Mouse (Mus musculus) megakaryocyte, adult 5-6 weeks (primary cell): ENCODE measurements around the gene Hoxb5. TPM values are rescaled to one million over a fixed set of nuclear protein-coding genes. Genes with fewer than 3 reads are reported as not detected.

Source experiments
- ATAC-seq: 2 replicates; pipeline ENCODE4 v1.8.0; 2016; ENCODE audit warnings: mild to moderate bottlenecking, inconsistent platforms; ENCODE audit not compliant: poor library complexity, severe bottlenecking
- total RNA-seq, 2 experiments: library from RNA; stranded (forward) in 1 of 2; stranded (reverse) in 1 of 2; fragments of 153-499, 151-499 nt in 1 of 2; fragments of 221-1000, 200-1000 nt in 1 of 2; gene quantifications; 2 replicates each; pipeline versions ENCODE4 v1.2.3 to v1.2.4; 2015 to 2017

The Hoxb5 gene
- total RNA-seq, 2 experiments from 2014 or later, result not detected

DNA sequence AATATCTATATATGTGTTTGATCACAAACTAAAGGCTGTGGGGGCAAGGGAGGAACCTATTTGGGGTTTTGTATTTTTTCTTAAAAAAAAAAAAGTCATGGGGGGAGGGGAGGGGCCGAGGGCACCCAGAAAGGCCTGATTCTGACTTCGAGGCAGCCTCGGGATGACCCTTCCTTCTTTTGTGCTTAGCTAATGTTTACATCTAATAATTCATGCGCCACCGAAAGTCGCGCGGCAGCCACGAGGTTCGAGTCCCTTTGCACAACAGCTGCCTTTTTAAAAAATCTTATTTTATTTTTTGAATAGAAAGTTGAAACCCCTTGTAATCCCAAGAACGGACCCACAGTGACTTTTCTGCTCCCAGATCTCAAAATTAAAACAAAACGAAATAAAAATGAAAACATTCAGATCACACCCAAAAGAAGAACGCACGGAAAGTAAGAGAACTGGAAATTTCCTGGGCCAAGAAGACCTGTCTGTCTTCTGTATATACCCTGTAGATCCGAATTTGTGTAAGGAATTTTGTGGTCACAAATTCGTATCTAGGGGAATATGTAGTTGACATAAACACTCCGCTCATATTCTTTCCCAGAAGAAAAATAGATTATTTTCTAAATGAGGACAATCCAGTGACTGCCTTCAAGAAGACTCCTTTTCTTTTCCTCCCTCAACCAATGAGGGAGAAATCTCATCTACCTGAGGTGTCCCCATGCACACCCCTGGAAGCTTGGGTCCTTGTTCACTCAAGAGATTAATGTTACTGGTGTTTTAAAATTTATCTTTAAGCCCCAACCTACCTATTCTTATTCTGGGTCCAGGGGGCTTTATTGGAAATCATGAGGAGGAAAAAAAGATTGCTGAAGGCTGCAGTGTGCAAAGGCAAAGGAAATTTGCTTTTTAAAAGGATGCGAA lies 13.8 kb downstream of the Hoxb5 start:
- no peak for ATAC-seq

DNA sequence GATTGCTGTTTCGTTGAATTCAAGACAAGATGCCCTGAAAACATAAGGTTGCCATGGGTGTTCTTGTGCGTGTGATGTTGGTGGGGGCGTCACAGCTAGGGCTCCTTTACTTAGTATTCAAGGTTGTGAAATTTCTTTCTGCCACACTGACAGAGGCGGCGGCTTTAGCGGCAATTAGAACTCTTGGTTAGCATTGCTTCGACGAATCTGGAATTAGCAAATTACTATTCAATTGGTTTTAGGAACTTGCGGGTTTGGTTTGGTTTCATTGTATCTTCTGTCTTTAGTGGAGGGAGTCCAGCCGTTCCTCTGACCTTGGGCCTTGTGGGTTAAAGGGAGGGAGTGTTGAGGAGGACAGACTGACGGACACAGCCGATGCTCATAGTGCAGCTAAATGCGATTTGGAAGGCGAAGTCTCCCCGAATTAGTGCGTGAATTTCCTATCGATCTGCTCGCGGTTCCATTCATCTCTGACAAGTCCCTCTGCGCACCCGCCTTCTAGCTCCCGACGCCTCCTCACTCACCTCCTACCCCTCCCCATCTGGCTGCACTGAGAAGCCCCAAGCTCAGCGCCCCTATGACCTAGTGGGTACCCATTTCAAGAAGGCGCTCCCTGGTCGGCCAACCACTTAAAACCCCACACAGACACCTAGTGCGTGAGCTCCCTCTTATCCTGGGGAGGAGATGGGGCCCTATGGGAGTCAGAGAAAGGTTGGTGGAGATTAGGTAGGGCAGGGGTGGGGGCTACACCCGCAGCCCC lies 14.7 kb downstream of the Hoxb5 start, which contains the start of gene Hoxb4:
Hoxb4 (plus strand) TSS at position 660 of the 760 bp plus-strand sequence.
- ATAC-seq, result peak; percentile 25

DNA sequence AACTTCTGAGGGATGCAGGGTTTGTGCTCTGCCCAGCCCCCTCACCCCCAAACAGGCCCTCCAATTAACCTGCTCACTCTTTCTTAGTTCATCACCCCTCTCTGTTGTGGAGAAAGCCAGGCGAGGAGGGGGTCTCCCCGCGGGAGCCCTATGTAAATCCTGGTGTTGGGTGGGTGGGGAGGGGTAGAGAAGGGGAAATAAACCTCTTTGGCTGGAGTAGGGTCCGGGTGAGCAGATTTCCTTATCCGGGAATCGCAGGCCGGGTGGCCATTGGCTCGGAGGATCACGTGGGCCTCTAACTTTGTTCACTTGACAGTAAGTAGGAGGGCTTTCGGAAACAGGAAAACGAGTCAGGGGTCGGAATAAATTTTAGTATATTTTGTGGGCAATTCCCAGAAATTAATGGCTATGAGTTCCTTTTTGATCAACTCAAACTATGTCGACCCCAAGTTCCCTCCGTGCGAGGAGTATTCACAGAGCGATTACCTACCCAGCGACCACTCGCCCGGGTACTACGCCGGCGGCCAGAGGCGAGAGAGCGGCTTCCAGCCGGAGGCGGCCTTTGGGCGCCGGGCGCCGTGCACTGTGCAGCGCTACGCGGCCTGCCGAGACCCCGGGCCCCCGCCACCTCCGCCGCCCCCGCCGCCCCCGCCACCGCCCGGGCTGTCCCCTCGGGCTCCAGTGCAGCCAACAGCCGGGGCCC lies 15.4 kb downstream of the Hoxb5 start:
- peak; percentile 75 for ATAC-seq

DNA sequence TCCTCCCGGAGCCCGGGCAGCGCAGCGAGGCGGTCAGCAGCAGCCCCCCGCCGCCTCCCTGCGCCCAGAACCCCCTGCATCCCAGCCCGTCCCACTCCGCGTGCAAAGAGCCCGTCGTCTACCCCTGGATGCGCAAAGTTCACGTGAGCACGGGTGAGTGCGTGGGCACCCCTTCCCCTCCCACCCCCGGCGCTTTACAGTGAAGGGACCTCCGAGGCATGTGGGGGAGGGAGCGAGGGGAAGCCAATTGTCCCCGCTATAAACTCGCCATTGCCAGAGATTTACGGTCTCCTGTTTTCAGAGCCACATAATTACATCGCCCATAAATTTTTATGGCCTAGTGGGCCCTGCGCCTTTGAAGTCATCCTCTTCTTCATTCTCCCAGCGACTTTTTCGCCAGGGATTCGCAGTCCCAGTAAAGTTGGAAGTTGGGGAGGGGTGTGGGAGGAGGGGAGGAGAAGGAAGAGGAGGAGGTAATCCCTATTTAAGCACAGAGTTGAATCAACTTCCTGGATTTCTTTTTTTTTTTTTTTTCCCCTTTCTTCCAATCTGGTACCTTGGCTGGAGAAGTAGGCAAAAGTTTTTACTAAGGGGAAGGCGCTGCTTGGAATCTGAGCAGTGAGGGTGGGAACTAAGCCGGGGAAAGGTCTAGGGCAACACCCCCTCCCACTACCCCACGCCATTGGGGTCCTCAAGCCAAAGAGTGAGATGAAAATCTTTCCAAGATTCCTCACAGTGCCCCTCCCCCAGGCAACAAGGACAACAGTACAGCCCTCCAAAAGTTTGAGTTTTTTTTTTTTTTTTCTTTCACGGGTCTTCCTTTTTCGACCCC lies 16.2 kb downstream of the Hoxb5 start:
- ATAC-seq, result no peak

DNA sequence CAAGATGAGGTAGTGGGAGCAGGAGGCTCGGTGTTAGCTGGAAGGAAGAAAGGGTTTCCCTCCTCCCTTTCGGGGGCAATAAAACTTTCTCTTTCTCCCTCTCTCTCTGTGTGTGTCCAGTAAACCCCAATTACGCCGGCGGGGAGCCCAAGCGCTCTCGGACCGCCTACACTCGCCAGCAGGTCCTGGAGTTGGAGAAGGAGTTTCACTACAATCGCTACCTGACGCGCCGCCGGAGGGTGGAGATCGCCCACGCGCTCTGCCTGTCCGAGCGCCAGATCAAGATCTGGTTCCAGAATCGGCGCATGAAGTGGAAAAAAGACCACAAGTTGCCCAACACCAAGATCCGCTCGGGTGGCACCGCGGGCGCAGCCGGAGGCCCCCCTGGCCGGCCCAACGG lies 16.8 kb downstream of the Hoxb5 start:
- peak; percentile 47 for ATAC-seq

DNA sequence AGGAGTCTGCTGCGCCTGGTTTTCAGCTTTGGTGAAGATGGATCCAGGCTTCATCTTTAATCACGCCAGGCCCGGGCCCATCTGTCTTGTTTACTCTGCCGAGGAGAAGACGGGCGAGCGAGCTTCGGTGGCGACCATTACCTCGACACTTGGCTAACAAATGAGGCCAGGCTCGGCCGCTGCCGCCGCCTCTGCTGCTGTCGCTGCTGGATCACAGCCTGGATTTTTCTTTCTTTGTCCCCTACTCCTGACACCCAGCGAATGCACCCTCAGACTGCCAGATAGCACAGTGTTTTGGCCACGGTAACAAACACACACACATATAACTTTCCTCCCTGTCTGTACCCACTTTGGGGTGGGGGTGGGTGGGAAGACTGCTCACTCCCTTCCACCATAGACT lies 17.6 kb downstream of the Hoxb5 start:
- no peak for ATAC-seq

DNA sequence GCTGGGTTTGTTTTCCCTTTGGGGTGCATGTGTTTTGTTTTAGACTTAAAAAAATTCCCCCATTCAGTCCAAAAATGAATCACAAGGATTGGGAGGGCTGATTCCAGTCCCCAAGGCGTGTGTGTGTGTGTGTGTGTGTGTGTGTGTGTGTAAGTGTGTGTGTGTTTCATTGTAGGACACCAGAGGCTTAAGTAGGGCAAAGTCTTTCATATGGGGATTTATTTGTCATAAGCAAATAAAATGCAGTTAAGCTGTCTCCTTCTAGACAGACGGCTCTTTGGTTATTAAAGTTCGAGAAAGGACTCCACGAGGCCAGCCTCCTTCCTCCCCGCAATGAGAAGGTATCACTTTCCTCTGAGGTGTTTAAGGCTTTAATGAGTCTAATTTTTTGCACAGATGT lies 18.7 kb downstream of the Hoxb5 start:
- no peak for ATAC-seq

DNA sequence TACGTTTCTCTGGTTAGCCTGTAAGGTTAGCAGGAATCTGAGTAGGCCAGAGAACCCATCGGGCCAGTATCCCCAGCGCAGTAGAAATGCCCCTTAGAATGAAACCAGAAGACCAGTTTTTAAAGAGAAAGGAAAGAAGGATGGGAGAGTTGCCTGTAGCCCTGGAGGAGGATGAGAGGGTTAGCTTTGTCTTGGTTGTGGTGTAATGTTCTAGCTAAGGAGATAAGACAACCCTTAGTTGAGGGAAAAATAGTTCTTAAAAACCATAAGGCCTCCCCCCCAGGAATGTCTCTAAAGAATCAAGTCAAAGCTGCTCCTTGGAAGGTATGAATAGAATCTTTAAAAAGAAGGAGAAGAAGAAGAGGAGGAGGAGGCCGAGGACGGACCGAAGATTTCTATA lies 19.6 kb downstream of the Hoxb5 start:
- no peak for ATAC-seq

DNA sequence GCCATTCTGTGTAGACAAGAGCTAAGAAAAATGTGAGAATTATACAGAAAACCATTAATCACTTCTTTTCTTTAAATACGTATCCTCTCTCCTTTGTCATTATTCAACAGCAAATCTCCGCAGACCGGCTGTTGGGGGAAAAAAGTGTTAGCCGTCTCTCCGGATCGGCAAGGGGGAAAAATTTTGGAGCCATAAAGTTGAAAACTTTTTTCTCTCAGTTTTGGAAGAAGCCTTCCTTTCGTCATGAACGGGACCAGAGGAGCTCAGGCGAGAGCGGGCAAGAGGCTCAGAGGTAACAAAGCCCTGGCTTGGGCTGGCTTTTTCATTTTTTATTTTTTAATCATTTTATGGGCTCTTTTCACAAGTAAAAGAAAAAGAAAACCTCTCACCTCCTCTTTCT lies 20.0 kb downstream of the Hoxb5 start, which contains the start of gene Hoxb3:
Hoxb3 (plus strand) TSS at position 173 of the 400 bp plus-strand sequence.
- no peak for ATAC-seq

DNA sequence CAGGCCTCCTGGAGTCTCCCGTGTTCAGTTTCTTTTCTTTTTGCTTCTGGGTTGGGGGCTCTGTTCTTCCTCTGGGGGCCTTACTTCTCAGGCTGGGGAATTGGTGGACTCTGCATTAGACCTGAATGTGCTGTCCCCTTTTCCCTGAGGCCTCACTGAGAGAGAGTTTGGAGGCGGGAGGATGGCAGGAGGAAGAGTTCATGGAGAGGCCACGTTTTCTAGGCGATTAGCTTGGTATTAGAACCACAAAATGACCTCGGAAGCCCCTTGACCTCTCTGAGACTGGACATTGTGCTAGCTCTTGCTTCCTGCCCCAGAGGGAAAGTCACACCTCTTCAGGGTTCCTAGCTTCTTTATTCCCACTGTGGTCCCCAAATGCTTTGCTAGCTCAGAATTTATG lies 21.0 kb downstream of the Hoxb5 start:
- no peak for ATAC-seq

DNA sequence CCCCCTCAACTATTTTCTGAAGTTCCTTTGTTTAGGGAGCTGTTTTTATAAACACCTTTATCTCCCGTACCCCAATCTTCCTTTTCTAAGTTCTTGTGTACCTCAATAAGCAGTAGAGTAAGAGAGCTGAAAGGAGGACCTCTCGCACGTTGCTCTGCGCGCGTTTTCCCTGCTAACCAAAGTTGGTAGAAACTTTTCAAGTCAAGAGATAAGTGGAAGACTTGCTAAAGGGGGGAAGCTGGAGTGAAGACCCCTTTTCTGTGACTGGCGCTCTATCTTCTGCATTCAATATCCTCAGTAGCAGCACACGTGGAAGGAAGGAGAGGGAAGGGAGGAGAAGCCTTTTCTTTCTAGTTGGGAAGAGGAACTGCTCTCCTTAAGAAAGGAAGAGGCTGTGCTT lies 21.8 kb downstream of the Hoxb5 start:
- ATAC-seq, result no peak

DNA sequence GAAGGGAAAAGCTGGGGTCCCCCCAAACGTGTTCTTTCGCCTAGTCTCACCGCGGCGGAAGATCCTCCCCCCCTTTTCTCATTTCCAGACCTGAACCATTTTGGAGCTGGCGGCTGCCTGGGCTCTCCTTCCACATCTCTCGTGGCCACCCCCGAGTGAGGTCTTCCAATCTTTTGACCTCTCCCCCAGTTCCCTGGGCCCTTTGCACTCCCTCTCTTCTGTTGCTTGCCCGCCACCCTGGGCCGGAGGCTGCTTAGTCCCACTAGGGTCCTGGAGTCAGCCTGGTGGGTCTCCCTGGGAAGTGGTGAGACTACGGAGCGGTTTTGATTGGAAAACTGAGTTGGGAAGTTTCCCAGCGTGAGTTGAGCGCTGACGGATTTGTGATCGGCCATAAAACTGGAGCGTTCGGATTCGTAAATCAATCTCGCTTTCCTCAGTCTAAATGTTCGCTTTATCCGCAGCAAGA lies 22.6 kb downstream of the Hoxb5 start:
- ATAC-seq, result no peak

DNA sequence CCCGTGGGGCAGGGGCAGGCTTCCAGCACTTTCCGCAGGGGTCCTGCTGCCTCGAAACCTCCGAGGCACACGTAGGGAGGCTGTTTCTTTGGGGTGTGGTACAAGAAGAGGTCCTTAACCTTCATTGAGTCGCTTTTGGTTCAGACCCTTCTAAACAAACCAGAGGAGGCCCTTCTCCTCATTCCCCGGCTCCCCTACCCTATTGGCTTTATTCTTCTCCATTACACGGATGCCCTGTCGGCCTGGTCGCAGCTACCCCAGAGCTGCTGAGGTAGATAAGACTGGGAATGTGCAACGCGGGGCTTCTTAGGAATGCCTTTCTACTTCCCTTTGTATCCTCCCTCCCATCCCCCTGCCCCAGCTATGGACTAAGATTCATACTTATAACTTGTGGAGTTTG lies 23.6 kb downstream of the Hoxb5 start:
- no peak for ATAC-seq

DNA sequence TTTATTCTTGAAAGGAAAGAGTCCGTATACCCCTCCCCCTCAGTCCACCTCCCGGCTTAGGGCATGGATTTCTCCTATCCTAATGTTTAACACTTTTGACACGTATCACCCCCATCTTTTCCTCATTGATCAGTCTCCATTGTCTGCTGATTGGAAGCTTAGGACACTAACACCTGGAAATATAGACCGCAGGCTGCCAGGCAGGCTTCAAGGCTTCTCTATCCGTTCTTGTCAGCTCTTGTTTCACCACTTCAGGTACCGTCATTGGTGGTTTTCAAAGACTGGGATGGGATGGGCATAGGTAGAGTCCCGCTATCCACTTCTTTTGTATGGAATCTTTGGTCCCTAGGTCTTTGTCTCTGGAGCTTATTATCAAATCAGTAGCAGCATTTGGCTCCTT lies 24.0 kb downstream of the Hoxb5 start:
- ATAC-seq, result no peak

DNA sequence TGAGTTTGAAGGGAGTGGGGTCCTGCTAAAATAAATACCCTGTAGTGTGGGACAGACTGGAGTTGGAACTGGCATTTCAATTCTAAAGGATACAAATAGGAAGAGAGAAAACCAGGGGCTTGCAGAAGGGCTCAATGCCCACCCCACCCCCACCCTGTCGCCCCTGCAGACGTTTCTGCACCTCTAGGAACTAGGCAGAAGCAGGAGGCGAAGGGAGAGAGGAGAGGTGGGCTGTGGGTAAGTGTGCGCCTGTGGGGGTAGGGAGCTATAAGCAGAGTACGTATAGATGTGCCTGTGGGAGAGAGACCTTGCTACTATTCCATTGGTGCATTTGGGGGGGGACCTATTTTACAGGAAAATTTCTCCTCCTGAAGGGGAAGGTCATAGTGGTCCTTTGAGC lies 24.6 kb downstream of the Hoxb5 start:
- no peak for ATAC-seq

DNA sequence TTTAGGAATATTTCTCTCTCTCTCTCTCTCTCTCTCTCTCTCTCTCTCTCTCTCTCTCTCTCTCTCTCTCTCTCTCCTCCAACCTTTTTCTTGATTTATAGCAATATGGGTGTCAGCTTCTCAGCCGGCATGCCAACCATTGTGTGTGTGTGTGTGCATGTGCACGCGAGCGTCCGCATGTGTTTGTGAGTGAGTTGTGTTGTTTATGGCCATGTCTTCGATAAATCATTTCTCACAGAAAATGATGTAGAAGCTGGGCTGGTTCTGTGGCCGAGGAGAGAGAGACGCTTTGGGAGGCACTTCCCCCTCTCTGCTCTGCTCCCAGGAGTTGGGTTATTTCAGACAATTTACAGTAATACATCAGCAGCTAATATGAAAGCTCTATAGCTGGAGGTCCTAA lies 25.5 kb downstream of the Hoxb5 start:
- no peak for ATAC-seq

DNA sequence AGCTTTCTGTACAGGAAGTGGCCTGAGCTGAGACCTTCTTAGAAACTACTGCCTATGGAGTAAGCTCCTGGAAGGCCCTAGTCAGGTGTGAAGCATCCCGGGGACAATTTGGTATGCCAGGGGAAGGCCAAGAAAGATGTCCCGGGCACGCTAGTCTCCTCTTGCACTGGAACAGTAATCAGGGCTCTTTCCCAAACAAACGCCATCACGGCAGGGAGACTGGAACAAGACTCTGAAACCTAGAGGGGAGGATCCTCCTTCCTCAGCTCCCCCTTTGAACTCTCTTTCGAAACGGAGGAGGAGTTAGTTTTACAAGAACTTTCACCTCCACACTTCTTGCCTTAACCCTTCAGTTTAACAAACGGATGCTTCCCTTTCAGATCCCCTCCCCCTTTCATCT lies 29.0 kb downstream of the Hoxb5 start:
- no peak for ATAC-seq

DNA sequence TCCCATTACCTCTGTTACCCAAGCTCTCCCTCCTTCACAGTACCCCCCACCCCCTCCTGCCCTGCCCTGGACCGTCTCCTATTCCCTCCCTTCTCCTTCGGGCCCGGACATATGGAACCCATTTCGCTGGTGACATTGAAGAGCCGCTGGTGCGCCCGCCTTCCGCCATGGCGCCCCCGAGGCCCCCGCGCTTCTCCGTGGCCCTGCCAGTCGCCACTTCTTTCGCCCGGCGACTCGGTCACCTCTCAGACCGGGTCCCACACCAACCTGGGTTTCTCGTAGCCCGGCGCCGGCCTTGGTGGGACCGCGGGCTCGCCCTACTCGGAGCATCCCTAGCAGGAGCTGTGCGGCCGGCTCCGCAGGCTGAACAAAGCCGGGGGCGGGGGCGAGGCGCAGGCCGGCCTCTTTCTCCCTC lies 29.5 kb downstream of the Hoxb5 start:
- ATAC-seq, result no peak

DNA sequence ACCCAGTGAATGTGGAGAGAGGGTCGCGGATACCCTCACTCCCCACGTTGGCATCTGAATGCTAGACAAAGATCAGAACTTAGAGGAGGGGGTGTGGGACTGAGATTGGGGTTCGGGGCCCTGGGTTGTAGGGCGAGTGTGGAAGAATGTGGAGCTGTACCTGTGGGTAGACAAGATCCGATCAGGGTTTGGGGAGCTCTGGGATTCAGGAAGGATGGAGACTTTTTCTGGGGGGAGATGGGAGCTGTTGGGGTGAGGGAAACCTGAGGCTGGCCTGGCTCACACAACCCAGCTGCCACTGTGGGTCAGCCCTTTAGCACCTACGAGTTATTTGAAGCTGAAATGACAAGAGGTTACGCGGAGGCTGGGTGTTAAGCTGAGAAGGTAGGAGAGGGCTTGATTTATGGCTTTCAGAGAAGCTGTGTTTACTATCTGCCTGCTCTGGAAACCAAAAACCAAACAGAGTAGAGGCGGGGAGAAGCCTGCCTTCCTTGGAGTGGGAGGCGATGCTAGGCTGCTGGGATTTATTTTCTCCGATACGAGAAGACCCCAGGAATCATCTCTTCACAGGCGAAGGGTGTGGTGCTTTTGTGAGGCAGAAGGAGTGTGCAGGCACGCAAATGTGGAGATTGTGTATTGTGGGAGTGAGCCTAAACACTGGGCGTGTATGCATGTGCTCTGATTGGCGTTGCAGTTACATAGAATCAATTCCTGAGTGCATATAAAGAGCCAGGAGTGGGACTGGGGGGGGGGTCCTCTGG lies 30.3 kb downstream of the Hoxb5 start:
- ATAC-seq, result no peak

DNA sequence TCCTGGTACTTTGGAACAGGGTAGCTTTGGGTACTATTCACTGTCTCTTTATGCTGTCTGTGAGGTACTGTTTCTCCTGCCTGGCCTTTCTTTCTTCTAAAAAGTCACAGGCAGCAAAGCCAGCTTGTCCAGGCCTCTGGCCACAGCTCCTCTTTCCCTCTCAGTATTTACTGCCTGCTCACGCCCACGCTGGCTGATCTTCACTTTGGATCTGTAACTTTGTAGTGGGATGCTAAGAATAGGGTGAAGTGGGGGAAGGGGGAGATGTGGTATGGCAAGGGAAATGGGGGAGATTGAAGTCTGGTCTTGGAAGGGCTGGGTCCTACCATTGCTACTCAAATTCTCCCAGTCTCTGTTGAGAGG lies 30.8 kb downstream of the Hoxb5 start:
- no peak for ATAC-seq
